Mouse (Mus musculus): ENCODE measurements around the gene 0610010K14Rik. TPM values are rescaled to one million over a fixed set of nuclear protein-coding genes. Genes with fewer than 3 reads are reported as not detected.

Gene 0610010K14Rik
- 78.5 and 112 TPM in 2 replicates for total RNA-seq (2014; fragmentation: Nextera tagmentation)
- 36.9 and 44.2 TPM in 2 replicates for total RNA-seq (2017)

GRCm38 (mm10) chr11:70237457-70238167 is at the start of gene 0610010K14Rik:
Gene 0610010K14Rik, minus strand, starts transcription at chr11:70237914.
- ATAC-seq (replicated peaks; ENCODE audit: poor library complexity, severe bottlenecking): peak; percentile 85

GRCm38 (mm10) chr11:70285686-70286085 is 48.0 kb upstream of the 0610010K14Rik start:
- no peak for ATAC-seq (replicated peaks; ENCODE audit: poor library complexity, severe bottlenecking)

DNA sequence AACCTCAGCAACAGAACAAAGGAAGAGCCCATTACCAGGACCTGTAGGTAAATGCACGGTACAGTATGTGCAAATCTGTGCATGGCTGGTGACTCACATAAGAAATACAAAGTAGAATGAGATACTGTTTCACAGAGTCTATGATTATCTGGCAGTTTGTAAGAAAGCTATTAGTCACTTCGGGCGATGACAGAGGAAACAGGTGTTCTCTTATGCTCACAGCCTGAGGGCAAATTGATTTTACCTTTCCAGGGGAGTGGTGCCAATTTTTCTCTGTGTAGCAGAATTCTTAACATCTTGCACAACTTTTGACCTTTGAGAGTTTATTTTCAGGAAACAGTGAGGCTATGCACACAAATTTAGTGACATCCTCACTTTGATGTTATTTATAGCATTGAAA is 47.0 kb upstream of the 0610010K14Rik start:
- no peak for ATAC-seq (replicated peaks; ENCODE audit: poor library complexity, severe bottlenecking)

- no peak for ATAC-seq (replicated peaks; ENCODE audit: poor library complexity, severe bottlenecking)
Measured at GRCm38 (mm10) chr11:70283666-70284065, 46.0 kb upstream of the 0610010K14Rik start.

DNA sequence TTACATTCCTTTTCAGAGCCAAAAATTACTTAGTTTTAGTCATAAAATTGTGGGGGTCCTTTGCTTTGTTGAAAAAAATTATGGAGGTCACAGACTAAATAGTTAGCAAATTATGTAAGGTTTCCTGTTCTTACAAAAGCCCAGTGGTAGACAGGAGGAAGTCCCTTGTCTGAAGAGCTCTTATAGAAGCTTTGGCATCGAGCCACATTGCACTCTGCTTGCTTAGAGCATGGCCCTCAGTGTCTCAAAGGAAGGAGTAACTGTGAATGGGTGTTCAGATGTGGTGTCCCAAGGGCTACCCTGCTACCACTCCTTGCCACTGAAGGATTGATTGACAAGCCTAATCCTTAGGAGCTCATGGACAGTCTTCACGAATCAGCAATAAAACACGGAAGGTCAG is 42.7 kb upstream of the 0610010K14Rik start:
- ATAC-seq (replicated peaks; ENCODE audit: poor library complexity, severe bottlenecking): peak; percentile 95

GRCm38 (mm10) chr11:70278961-70279360 is 41.2 kb upstream of the 0610010K14Rik start:
- no peak for ATAC-seq (replicated peaks; ENCODE audit: poor library complexity, severe bottlenecking)

- no peak for ATAC-seq (replicated peaks; ENCODE audit: poor library complexity, severe bottlenecking)
Measured at GRCm38 (mm10) chr11:70271641-70272040, 33.9 kb upstream of the 0610010K14Rik start.

GRCm38 (mm10) chr11:70266405-70266804 is 28.7 kb upstream of the 0610010K14Rik start:
- no peak for ATAC-seq (replicated peaks; ENCODE audit: poor library complexity, severe bottlenecking)

- no peak for ATAC-seq (replicated peaks; ENCODE audit: poor library complexity, severe bottlenecking)
Measured at GRCm38 (mm10) chr11:70265819-70266218, 28.1 kb upstream of the 0610010K14Rik start.

DNA sequence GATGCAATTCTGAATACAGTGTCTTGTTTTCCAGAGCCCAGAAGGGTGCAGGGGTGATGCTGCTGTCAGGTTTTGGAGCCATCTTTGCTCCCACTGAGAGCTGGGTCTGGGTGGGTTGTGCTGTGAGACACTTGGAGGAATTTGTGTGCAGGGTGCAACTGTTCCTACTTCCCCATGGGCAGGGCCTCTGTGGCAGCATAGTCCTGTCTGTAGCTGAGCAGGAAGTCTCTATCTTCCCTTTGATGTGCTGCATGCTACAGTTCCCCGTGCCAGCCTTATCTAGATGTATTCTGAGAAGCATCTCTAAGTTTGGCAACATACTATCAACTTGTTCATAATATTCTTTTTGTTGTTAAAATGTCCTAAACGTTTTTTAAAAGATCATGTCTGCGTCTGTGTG is 27.5 kb upstream of the 0610010K14Rik start:
- peak; percentile 33 for ATAC-seq (replicated peaks; ENCODE audit: poor library complexity, severe bottlenecking)

DNA sequence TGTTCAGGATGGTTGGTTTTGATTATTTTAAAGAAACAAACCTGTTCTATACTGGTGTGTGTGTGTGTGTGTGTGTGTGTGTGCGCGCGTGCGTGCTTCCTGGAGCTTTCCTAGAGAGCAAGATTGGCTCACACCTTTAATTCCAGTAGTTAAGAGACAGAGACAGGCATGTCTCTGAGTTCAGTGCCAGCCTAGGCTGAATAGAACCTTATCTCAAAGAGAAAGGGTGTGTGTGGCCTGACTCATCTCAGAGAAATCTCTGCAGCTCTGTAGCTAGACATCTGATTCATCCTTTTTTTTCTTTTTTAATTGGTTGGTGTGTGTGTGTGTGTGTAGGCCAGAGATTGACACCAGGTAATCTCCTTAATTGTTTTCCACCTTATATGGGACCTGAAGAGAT is 21.3 kb upstream of the 0610010K14Rik start:
- no peak for ATAC-seq (replicated peaks; ENCODE audit: poor library complexity, severe bottlenecking)

DNA sequence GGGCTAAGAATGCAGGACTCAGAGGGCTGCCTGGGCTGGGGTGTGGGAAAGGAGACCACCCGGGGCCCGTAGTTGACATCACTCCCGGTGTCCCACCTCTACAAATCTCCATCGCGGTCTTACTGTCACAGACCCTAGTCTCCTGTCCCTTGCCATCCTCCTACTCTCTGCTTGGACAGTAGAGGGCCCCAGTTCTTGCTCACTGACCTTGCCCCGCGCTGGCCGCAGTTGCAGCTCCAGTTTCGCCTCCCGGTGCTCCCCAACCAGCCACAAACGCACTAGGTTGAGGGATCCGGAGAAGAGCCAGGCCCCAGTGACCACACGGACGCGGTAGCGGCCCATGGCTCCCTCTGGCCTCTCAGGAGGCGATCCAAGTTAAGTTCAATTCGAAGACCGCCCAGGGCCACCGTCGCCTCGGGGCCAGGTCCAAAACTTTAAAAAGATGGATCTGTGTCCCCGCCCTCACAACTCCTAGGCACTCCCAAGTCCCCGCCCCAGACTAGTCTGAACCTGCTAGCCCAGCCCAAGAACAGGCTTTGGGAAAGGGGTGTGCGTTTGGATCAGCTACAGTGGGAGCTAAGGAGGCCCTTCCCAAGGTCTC is 17.3 kb upstream of the 0610010K14Rik start, which contains the start of gene Alox12:
Gene Alox12 (minus strand): TSS at position 423 of the 601 bp plus-strand sequence.
- peak; percentile 42 for ATAC-seq (replicated peaks; ENCODE audit: poor library complexity, severe bottlenecking)

- peak; percentile 43 for ATAC-seq (replicated peaks; ENCODE audit: poor library complexity, severe bottlenecking)
Measured at GRCm38 (mm10) chr11:70254337-70254736, 16.6 kb upstream of the 0610010K14Rik start.

DNA sequence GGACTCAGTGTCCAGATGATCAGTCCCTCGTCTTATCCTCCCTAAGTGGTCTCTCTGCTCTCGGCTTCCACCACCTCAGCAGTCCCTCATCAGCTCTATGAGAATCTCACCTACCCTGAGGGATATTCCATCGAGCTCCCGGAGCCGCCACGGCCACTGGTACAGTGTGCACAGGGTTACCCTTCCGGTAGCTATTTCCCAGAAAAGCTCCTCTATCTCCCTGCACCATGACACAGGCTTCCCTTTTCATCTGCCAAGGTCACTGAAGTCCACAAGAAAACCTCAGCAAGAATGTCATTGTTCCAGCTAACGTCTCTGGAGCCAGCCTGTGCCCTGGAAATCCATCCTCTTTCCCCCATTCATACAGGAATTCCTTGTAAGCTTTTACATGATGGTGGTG is 14.1 kb upstream of the 0610010K14Rik start:
- ATAC-seq (replicated peaks; ENCODE audit: poor library complexity, severe bottlenecking): no peak

DNA sequence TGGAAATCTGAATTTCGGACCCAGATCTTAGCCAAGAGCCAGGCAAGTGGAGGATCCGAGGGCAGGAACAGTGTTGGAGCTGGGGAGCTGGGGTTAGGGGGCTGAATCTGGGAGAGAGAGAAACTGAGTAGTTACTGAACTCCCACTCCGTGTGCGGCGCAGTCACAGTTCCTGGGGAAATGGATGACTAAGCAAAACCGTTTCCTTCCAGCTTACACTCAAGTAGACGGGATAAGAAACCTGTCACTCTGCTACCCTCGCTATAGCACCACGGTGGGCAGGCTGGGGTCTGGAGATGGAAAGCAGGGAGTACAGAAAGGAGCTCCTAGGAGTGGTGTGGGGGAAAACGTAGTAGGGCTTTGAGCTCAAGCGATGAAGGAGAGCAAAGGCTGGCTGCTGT is 12.4 kb upstream of the 0610010K14Rik start:
- no peak for ATAC-seq (replicated peaks; ENCODE audit: poor library complexity, severe bottlenecking)

GRCm38 (mm10) chr11:70247136-70247845 is 9.6 kb upstream of the 0610010K14Rik start:
- ATAC-seq (replicated peaks; ENCODE audit: poor library complexity, severe bottlenecking): peak; percentile 71

DNA sequence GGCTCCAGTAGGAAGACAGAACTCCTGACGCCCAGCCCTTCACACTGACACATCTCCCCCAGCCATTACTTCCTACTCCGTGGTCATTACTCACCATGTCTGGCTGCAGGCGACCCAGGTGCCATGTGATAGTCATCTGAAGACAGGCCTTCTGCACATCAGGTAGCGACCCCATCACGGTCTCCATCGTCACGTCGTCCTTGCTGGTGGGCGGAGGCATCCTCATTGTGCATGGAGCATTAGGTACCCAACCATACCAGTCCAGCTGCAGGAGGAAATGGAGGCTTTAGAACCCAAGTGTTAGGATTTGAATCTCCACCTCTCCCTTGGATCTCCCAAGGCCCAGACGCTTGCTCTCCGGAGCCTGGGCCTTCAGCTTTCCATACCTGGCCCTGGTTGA is 4.9 kb upstream of the 0610010K14Rik start:
- no peak for ATAC-seq (replicated peaks; ENCODE audit: poor library complexity, severe bottlenecking)

DNA sequence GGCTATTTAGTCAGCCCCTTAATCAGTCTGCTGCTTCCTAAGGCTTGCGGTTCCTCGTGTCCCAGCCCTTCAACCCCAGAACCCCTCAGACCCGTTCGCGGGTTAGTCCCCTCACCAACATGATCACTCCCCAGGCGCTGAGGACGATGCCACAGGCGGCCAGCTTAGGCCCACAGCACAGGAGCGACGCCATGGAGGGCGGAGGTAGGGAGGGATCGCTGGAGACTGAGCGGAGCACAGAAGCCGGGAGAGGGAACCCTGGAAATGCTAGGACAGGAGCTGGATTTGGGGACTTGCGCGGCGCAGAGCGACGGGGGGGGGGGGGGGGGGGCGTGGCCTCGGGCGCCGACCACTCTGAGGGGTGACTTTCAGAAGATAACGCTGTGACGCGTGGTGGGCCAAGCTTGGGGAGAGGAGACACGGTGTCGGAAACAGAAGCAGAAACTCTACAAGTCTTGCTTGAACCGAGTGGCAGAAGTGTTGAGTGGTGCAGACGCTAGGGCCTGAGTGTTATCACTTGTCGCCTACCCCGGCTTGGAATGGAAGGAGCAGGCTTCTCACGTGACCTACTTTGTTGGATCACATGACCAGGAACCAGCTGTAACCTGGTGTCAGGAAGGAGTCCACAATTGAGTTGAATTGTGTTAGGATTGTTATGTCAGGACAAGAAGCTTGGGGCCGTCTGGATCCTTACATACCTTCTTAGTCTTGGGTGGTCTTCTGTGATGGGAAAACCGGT is 2.0 kb upstream of the 0610010K14Rik start, which contains the start of the genes Gm21988 and Rnasek:
Gene Gm21988 (minus strand): TSS at position 290 of the 739 bp plus-strand sequence.
Gene Rnasek (minus strand): TSS at position 302 of the 739 bp plus-strand sequence.
- peak; percentile 13; the same call in 1 of the 2 replicates for ATAC-seq (replicated peaks; ENCODE audit: poor library complexity, severe bottlenecking)

DNA sequence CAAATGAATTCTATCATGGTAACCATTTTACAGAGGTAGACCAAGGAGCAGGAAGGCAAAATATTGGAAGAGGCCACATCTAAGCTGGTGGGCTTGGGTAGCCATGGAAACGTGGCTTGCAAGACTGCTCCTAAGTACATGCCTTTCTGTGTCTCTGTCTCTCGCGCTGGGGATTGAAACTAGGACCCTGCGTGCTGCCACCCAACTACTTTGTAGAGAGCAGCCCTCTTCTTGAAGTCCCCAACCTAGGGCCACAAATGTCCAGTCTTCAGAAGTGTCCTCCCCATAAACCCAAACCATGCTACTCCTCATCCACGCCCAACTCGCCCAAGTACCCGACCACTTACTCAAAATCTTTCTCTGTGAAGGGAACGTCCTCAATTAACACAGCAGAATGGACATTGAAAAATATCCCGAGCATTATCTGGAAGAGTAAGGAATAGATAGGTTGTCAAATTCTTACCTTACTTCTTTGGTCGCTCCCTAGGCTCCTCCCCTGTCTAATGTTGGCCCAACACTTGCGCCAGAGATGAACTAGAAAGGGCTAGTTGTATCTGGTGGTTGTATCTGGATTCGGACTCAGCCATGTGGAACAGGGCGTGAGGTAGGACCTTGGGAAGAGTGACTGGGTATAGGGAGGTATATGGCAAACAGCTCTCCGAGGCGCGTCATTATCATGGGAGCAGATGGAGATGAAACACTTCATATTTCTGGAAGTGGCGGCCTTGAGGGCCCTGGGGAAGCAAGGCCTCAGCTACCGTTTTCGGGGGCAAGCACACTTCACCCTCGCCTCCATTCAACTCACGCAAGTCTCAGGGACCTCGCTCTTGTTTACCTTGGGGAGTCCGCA is 1.1 kb upstream of the 0610010K14Rik start:
- ATAC-seq (replicated peaks; ENCODE audit: poor library complexity, severe bottlenecking): no peak
